ENCODE assay signal across 9 mouse cellular contexts in the genomic region with DNA sequence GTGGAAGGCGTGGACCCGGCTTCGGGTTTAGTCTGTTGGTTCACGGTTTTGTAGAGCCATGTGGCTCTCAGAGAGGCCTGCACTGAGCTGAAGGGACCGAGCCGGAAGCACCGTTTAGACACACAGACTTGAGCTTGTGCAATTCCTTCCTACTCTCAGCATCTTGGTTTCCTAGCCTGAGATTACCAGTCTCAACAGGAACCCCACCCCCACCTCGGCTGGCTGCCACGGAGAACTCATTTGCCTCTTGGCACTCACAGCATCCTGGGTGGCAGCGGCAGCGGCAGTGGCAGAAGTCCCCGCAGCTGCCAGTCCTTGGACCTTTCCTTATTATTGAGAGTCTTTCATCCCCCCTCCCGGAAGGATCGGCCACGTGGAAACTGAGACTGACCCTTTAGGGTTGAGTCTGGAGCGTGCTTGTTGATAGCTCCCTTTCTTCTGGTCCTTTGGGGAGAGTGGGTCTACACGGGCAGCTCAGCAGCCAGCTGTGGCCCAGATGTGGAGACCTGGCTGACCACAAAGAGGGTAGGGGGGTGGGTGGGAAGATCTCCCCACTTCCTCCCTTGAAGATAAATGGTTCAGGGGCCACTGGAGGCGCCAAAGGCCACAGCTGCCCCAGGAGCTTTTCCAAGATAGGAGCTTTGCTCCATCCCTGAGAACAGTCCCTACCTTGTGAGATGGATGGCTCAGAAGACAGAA. TPM values are rescaled to one million over a fixed set of nuclear protein-coding genes. Genes with fewer than 3 reads are reported as not detected.
DNase-seq lines count a peak whose midpoint lies in the region; ATAC-seq lines count a peak whose summit lies in the region.
"Had no signal": no experiment of that assay in that cellular context is flagged by ENCODE, and none has a peak within 500 bp of the region (broad histone marks: within the 10 kb centered on the region; RNA-seq: fewer than 3 reads in every experiment).

No protein-coding gene starts in this region.

- intact Hi-C loops in left cerebral cortex, postnatal 4 days (cut with DNase I): no loop called here

- no peak overlapping the region for H3K4me3 ChIP-seq in stomach, embryonic 16.5 days (replicated peaks; ENCODE audit: low read length)
- H3K4me3 ChIP-seq in hindbrain, embryonic 13.5 days: no peak overlapping the region
- H3K4me3 ChIP-seq: limb, embryonic 15.5 days had no signal

- H3K27ac ChIP-seq in stomach, embryonic 16.5 days (ENCODE audit: low read length): peak overlapping the region; percentile 57; the same call in 1 of the 2 replicates
- no peak overlapping the region for H3K27ac ChIP-seq in hindbrain, embryonic 13.5 days
- H3K27ac ChIP-seq: limb, embryonic 15.5 days had no signal

- peak; percentile 27 for DNase-seq in adrenal gland, postnatal 25 days
- no peak for DNase-seq in adrenal gland, adult 8-10 months
- peak; percentile 43 for DNase-seq in retina, postnatal 1 day
- DNase-seq in retina, embryonic 14.5 days (ENCODE audit: low spot score): no peak
- DNase-seq in left cerebral cortex, postnatal 4 days: peak; percentile 92

- no peaks in the 10 kb centered on the region for H3K9me3 ChIP-seq in stomach, embryonic 16.5 days (replicated peaks; ENCODE audit: control insufficient read depth, low read length)
- H3K9me3 ChIP-seq in hindbrain, embryonic 13.5 days: no peaks in the 10 kb centered on the region
- H3K9me3 ChIP-seq: limb, embryonic 15.5 days had no signal

- no peak overlapping the region for H3K4me2 ChIP-seq in stomach, embryonic 16.5 days (ENCODE audit: low read depth, low read length)
- no peak overlapping the region for H3K4me2 ChIP-seq in hindbrain, embryonic 13.5 days
- H3K4me2 ChIP-seq: limb, embryonic 15.5 days had no signal

- no peak for ATAC-seq in stomach, embryonic 16.5 days (ENCODE audit: insufficient read depth, low FRiP score)
- ATAC-seq in hindbrain, embryonic 13.5 days (ENCODE audit: low FRiP score): no peak
- no peak; the same call in 1 of the 2 replicates for ATAC-seq in monocyte, adult 5-6 weeks (replicated peaks; ENCODE audit: insufficient number of reproducible peaks, low FRiP score, low TSS enrichment, poor library complexity, severe bottlenecking)

- no peaks in the 10 kb centered on the region for H3K27me3 ChIP-seq in stomach, embryonic 16.5 days (ENCODE audit: control insufficient read depth, insufficient read depth, low read length)
- H3K27me3 ChIP-seq in hindbrain, embryonic 13.5 days: no peaks in the 10 kb centered on the region
- H3K27me3 ChIP-seq: limb, embryonic 15.5 days had no signal

- 48% methylated on average over 18 of the region's 18 CpGs for WGBS in stomach, embryonic 16.5 days
- WGBS in hindbrain, embryonic 13.5 days: 69% methylated on average over 18 of the region's 18 CpGs

- no peak overlapping the region for H3K9ac ChIP-seq in stomach, embryonic 16.5 days (ENCODE audit: low read length)
- H3K9ac ChIP-seq in hindbrain, embryonic 13.5 days: no peak overlapping the region
- H3K9ac ChIP-seq: limb, embryonic 15.5 days had no signal

- H3K36me3 ChIP-seq in stomach, embryonic 16.5 days (ENCODE audit: control insufficient read depth, insufficient read depth, low read length): no peaks in the 10 kb centered on the region
- no peaks in the 10 kb centered on the region for H3K36me3 ChIP-seq in hindbrain, embryonic 13.5 days
- H3K36me3 ChIP-seq: limb, embryonic 15.5 days had no signal

- peaks cover 29% of the 10 kb centered on the region for H3K4me1 ChIP-seq in stomach, embryonic 16.5 days (ENCODE audit: control insufficient read depth, insufficient read depth, low read length)
- peaks cover 21% of the 10 kb centered on the region for H3K4me1 ChIP-seq in hindbrain, embryonic 13.5 days (replicated peaks)

RNA-seq across cellular contexts. Expression of a gene that starts 24.0 kb away (rescaled TPM):
- total RNA-seq in adrenal gland, postnatal 25 days (2021): 4.5 and 5.0 TPM in 2 replicates
- total RNA-seq in adrenal gland, adult 8-10 months (2022): 1 to 10 TPM; 1.9 to 6.5 (median 4.1) TPM
- total RNA-seq in left cerebral cortex, postnatal 4 days (2021): 1 to 10 TPM; 1.2 to 1.5 TPM
- polyA plus RNA-seq in stomach, embryonic 16.5 days (2015; fragmentation: Nextera tagmentation; extraction: Ambion mirVana): 5.2 and 6.0 TPM in 2 replicates
- 0.43 and 0.56 TPM in 2 replicates for polyA plus RNA-seq in hindbrain, embryonic 13.5 days (2015; fragmentation: Nextera tagmentation; extraction: Ambion mirVana)
- not detected in 3 replicates for total RNA-seq in monocyte, adult 5-6 weeks (2017)

Comparison
In these comparisons a context has a peak if more than half of its experiments do, and no peak if none do; other contexts are left out.
1. DNase-seq: peak in adrenal gland, postnatal 25 days (single experiment), retina, postnatal 1 day (single experiment) and left cerebral cortex, postnatal 4 days (single experiment); none in adrenal gland, adult 8-10 months (single experiment) and retina, embryonic 14.5 days (single experiment).